Mouse (Mus musculus): ENCODE results near the gene 4930564D02Rik. TPM values are rescaled to one million over a fixed set of nuclear protein-coding genes. Genes with fewer than 3 reads are reported as not detected.

4930564D02Rik gene
- polyA plus RNA-seq, 1 experiment from 2014 or later: not detected

DNA sequence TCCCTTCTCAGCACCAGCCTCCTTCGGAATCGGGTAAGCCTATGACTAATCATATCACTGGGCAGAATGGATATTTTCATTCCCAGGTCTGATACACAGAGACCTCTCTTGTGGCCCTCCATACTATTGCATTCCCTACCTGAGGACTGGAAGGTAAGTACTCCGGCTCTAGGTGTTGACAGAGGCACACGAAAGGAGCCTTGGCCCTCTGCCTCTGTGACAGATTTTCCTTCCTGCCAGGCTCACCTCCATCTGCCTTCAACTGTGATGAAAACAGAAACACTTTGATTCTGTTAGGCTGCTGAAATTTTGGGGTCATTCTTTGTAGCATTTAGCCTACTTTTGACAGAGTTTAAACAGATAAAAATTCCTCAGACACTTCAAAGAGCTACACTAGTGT, 47.2 kb downstream of the 4930564D02Rik start:
- Histone ChIP-seq H3K9ac (no peak overlapping the region), H3K4me3 (no peak overlapping the region), H3K9me3 (replicated peaks) (no peaks in the 10 kb centered on the region), H3K4me2 (no peak overlapping the region), H3K27ac (no peak overlapping the region), H3K4me1 (replicated peaks) (peaks cover 4% of the 10 kb centered on the region), H3K36me3 (no peaks in the 10 kb centered on the region), H3K27me3 (no peaks in the 10 kb centered on the region)
- ATAC-seq (replicated peaks; ENCODE audit: insufficient number of reproducible peaks, insufficient read depth, low FRiP score, low read depth): no peak
- 85% methylated on average over 4 of the region's 4 CpGs for WGBS

- Histone ChIP-seq H3K4me1 (replicated peaks) (peaks cover 4% of the 10 kb centered on the region), H3K9me3 (replicated peaks) (no peaks in the 10 kb centered on the region), H3K27ac (no peak overlapping the region), H3K27me3 (no peaks in the 10 kb centered on the region), H3K4me2 (no peak overlapping the region), H3K36me3 (no peaks in the 10 kb centered on the region), H3K9ac (no peak overlapping the region), H3K4me3 (no peak overlapping the region)
- ATAC-seq (replicated peaks; ENCODE audit: insufficient number of reproducible peaks, insufficient read depth, low FRiP score, low read depth): no peak
- 24% methylated on average over 2 of the region's 2 CpGs for WGBS
Observed at GRCm38 (mm10) chr3:105114269-105114668, 47.6 kb downstream of the 4930564D02Rik start.

DNA sequence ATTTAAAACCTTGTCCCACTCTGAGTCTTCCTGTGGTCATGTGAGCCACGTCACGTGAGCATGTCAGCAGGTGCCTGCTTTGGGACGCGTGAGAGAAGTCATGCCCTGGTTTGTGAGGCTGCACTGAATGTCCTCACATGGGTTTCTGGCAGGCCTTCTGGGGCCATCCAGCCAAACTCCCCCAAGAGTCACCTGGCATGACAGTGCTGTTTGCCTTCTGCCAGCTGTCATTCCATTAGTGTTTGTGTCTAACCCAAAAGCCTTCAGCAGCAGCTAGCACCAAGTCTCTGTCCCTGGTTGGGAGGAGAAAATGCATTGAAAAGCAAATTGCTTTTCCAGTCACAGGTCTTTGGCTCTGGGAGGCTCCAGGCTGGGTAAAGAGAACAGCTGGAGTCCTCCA, 50.0 kb downstream of the 4930564D02Rik start:
- Histone ChIP-seq H3K9ac (no peak overlapping the region), H3K4me2 (no peak overlapping the region), H3K4me1 (replicated peaks) (peaks cover 4% of the 10 kb centered on the region), H3K27me3 (no peaks in the 10 kb centered on the region), H3K27ac (no peak overlapping the region), H3K9me3 (replicated peaks) (no peaks in the 10 kb centered on the region), H3K36me3 (no peaks in the 10 kb centered on the region), H3K4me3 (no peak overlapping the region)
- 87% methylated on average over 4 of the region's 4 CpGs for WGBS
- no peak for ATAC-seq (replicated peaks; ENCODE audit: insufficient number of reproducible peaks, insufficient read depth, low FRiP score, low read depth)

DNA sequence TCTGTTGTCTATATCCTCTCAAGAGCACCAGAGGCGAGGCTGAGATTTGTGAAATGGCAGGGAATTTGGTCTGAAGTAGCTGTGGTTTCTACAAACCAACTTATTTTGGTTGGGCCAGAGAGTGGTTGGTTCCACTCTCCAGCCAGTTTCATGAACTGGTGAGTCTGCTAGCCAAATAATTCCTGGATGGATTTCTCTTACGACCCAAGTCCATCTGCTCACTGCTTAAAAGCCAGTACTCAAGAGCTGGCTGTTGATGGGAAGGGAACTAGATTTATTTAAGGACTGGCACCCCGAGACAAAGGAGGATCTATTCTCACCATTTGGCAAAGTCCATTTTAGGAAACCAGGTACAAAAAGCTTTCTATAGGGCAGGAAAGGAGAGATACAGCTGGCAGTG, 57.1 kb downstream of the 4930564D02Rik start:
- no peak overlapping the region for H3K4me2 ChIP-seq

DNA sequence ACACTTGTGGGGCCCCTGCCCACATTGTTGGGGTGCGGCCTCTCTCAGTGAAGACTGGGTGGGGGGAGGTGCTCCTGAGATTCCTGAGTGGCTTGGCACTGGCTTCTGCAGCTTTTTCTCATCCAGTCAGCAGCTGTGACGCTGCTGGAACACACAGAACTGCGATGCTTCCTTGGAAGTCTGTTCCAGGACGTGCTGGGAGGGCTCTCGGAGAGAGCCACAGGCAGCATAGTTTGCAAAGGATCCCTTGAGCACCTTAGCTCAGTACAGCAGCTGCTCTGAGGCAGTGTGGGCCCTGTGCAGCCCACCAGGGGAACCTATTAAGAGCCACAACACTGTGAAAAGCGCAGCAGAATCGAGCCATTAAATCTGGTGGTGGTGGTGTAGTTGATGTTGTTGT, 61.2 kb downstream of the 4930564D02Rik start:
- WGBS: 52% methylated on average over 7 of the region's 7 CpGs
- ATAC-seq (replicated peaks; ENCODE audit: insufficient number of reproducible peaks, insufficient read depth, low FRiP score, low read depth): no peak
- no peak overlapping the region for H3K4me2 ChIP-seq
- H3K4me1 ChIP-seq (replicated peaks): peaks cover 5% of the 10 kb centered on the region; the same call in 1 of the 2 replicates
- H3K9me3 ChIP-seq (replicated peaks): no peaks in the 10 kb centered on the region
- no peaks in the 10 kb centered on the region for H3K36me3 ChIP-seq
- no peak overlapping the region for H3K4me3 ChIP-seq
- H3K9ac ChIP-seq: no peak overlapping the region
- no peak overlapping the region for H3K27ac ChIP-seq
- no peaks in the 10 kb centered on the region for H3K27me3 ChIP-seq

More for the DNA sequence above, 57.1 kb downstream of the 4930564D02Rik start:
- 70% methylated on average over 3 of the region's 3 CpGs for WGBS
- H3K27ac ChIP-seq: no peak overlapping the region
- H3K27me3 ChIP-seq: no peaks in the 10 kb centered on the region
- no peaks in the 10 kb centered on the region for H3K9me3 ChIP-seq (replicated peaks)
- H3K36me3 ChIP-seq: no peaks in the 10 kb centered on the region
- no peak overlapping the region for H3K4me3 ChIP-seq
- H3K9ac ChIP-seq: no peak overlapping the region
- ATAC-seq (replicated peaks; ENCODE audit: insufficient number of reproducible peaks, insufficient read depth, low FRiP score, low read depth): no peak
- H3K4me1 ChIP-seq (replicated peaks): peaks cover 5% of the 10 kb centered on the region; the same call in 1 of the 2 replicates

Other genes with a start within 250 kb of the 4930564D02Rik start
- 24.4 and 34.9 TPM in 2 replicates for gene Mov10, start 248.3 kb upstream of the 4930564D02Rik start, polyA plus RNA-seq (2015; fragmentation: Nextera tagmentation; extraction: Ambion mirVana)
- 25.3 and 26.9 TPM in 2 replicates for gene St7l, start 202.8 kb upstream of the 4930564D02Rik start, polyA plus RNA-seq (2015; fragmentation: Nextera tagmentation; extraction: Ambion mirVana)
- 149 and 169 TPM in 2 replicates for gene Capza1, start 202.3 kb upstream of the 4930564D02Rik start, polyA plus RNA-seq (2015; fragmentation: Nextera tagmentation; extraction: Ambion mirVana)
- gene Wnt2b, start 104.9 kb upstream of the 4930564D02Rik start, polyA plus RNA-seq (2015; fragmentation: Nextera tagmentation; extraction: Ambion mirVana): 1.3 and 2.0 TPM in 2 replicates
- gene Cttnbp2nl, start 13.7 kb upstream of the 4930564D02Rik start, polyA plus RNA-seq (2015; fragmentation: Nextera tagmentation; extraction: Ambion mirVana): 21.6 and 22.7 TPM in 2 replicates

Data from heart, embryonic 15.5 days (tissue).